Mouse (Mus musculus): ENCODE data around the gene Tmem208. TPM values are rescaled to one million over a fixed set of nuclear protein-coding genes. Genes with fewer than 3 reads are reported as not detected.
"Not testable (repeated sequence)": the region's sequence is repeated elsewhere in the genome, so short reads cannot be mapped to it uniquely, and the experiment has no call there.

Gene Tmem208
- 10 to 100 TPM; 53.7 to 71.4 TPM for total RNA-seq (2021)
- 82.8 and 84.1 TPM in 2 replicates for polyA plus RNA-seq (2012; rRNA removed)
- long read RNA-seq, transcript Tmem208-201 (6 exons, 785 nt) = major isoform, 41 of 49 reads
- long read RNA-seq, partial matches to known transcripts = 1 of 49 reads
- long read RNA-seq, other reads (novel, unspliced or antisense) = 4 of 49 reads

GRCm38 (mm10) chr8:105326141-105326672, at the start of gene Tmem208, which contains the start of gene Lrrc29:
Gene Tmem208, plus strand, starts transcription at chr8:105326354.
Gene Lrrc29, minus strand, starts transcription at chr8:105326278.
- peak; percentile 97 for DNase-seq

GRCm38 (mm10) chr8:105278911-105279334, 47.2 kb upstream of the Tmem208 start:
- peak; percentile 95 for DNase-seq

- DNase-seq = no peak
These were observed 45.6 kb upstream of the Tmem208 start for GRCm38 (mm10) chr8:105280567-105280966.

- no peak for DNase-seq
These were observed 44.3 kb upstream of the Tmem208 start for GRCm38 (mm10) chr8:105281821-105282220.

GRCm38 (mm10) chr8:105282239-105282638, 43.9 kb upstream of the Tmem208 start:
- no peak for DNase-seq

GRCm38 (mm10) chr8:105283074-105283473, 43.1 kb upstream of the Tmem208 start:
- DNase-seq = peak; percentile 74

GRCm38 (mm10) chr8:105285514-105285913, 40.6 kb upstream of the Tmem208 start:
- DNase-seq = no peak

GRCm38 (mm10) chr8:105286907-105287306, 39.2 kb upstream of the Tmem208 start:
- no peak for DNase-seq

- DNase-seq = no peak
These were observed 37.9 kb upstream of the Tmem208 start for GRCm38 (mm10) chr8:105288231-105288630.

GRCm38 (mm10) chr8:105288958-105289732, 37.0 kb upstream of the Tmem208 start:
- peak; percentile 94 for DNase-seq

GRCm38 (mm10) chr8:105289805-105290460, 36.2 kb upstream of the Tmem208 start, which contains the start of gene 4931428F04Rik:
Gene 4931428F04Rik, minus strand, starts transcription at chr8:105289864.
- DNase-seq = peak; percentile 59

- DNase-seq = peak; percentile 86
These were observed 35.4 kb upstream of the Tmem208 start for GRCm38 (mm10) chr8:105290554-105291314.

- DNase-seq = not testable (repeated sequence)
These were observed 34.8 kb upstream of the Tmem208 start for GRCm38 (mm10) chr8:105291364-105291763.

GRCm38 (mm10) chr8:105291802-105292201, 34.4 kb upstream of the Tmem208 start:
- not testable (repeated sequence) for DNase-seq

- DNase-seq = peak; percentile 35
These were observed 33.7 kb upstream of the Tmem208 start for GRCm38 (mm10) chr8:105292471-105292870.

- DNase-seq = no peak
These were observed 32.7 kb upstream of the Tmem208 start for GRCm38 (mm10) chr8:105293405-105293804.

- DNase-seq = no peak
These were observed 31.4 kb upstream of the Tmem208 start for GRCm38 (mm10) chr8:105294776-105295175.

- DNase-seq = peak; percentile 30
These were observed 30.9 kb upstream of the Tmem208 start for GRCm38 (mm10) chr8:105295256-105295655.

GRCm38 (mm10) chr8:105295895-105296573, 30.1 kb upstream of the Tmem208 start, which contains the start of gene Exoc3l:
Gene Exoc3l, minus strand, starts transcription at chr8:105296101.
- peak; percentile 85 for DNase-seq

GRCm38 (mm10) chr8:105297511-105298192, 28.5 kb upstream of the Tmem208 start, which contains the start of gene E2f4:
Gene E2f4, plus strand, starts transcription at chr8:105297663.
- DNase-seq = peak; percentile 96
